Mouse (Mus musculus): ENCODE results near the gene Hnrnpd. TPM values are rescaled to one million over a fixed set of nuclear protein-coding genes. Genes with fewer than 3 reads are reported as not detected.
A peak's percentile ranks its signal among the peaks of the same experiment; 100 is the strongest.

The Hnrnpd gene
- total RNA-seq, 2 experiments from 2014 or later, result 239 to 258 TPM

DNA sequence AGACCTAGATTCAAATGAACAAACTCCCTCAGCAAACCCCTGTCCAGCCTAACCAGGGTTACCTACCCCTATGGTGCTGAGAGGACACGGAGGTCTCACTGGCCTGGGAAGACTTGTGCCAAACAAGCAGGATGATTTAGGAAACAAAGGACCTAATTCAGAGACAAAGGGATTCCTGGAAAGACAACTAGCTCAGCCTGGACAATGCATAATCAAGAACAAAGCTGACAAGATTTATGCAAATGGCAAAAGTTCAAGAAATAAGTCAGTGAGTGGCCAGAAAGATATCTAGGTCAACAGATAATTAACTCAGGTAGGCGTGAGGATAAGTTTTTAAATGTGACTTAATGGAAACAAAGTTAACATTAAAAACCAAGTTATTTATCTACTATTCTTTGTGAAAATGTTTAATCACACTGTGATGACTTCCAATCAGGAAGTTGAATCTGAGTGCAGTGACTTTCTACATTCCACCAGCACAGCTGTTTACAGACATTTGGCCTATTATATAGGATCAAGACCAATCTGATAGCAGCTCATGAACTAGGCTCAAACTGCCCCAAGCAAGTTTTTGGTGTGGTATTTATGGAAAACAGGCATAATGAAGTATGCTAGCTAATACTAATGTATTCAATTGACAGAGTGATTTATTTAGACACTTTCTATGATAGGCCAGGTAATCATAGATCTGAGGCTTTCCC lies 19.4 kb downstream of the Hnrnpd start:
- no peak for DNase-seq

DNA sequence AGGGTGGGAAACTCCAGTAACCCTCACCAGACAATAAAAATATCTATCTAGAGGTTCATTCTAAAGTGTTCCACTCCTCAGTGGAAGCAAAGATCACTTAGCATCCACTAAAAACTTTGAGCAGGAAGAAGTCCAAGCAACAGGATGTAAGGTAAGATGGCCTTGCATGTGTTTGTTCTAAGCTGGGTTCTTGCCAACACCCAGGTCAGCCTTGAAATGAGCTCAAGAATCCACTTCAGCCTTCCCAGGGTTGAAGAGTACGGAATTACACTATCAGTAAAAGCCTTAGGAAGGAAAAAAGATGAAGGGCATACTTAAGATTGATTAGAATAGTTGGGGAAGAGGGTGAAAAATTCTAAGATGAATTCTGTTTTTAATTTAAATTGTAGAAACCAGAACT lies 20.1 kb downstream of the Hnrnpd start:
- no peak for DNase-seq

DNA sequence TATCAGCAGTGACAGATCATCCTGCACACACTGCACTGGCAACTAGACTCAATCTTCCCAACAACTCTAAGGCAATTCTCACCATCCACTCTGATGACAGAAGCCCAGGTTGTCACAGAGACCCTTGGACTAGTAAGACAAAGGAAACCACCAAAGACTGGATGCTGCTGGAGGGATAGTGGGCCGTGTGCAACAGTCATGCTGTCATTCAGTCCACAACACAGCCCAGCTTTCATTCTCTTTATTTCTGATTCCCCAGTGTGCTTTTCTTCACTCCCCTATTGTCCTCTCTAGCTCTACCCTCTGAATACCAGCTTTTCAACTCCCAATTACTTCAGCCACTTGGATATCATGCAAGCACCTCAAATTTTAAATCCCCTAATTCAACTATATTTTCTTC lies 24.9 kb downstream of the Hnrnpd start:
- DNase-seq, result no peak

DNA sequence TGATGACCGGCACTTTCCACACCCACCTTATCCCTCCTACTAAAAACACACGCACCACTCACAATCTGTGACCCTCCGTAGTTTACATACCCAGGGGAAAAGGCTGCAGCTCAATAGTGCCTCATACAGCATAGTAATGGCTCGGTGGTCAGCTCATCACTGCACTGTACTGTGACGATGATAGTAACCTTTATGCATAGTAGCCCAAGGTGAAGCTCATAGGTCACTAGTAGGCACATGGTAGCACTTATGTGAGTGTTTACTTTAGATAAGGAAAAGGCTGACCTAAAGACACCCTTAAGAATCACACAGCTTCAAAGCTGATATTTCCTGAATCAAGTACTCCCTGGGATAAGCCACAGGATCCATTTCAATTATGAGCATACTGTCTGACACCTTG lies 26.2 kb downstream of the Hnrnpd start:
- no peak for DNase-seq

DNA sequence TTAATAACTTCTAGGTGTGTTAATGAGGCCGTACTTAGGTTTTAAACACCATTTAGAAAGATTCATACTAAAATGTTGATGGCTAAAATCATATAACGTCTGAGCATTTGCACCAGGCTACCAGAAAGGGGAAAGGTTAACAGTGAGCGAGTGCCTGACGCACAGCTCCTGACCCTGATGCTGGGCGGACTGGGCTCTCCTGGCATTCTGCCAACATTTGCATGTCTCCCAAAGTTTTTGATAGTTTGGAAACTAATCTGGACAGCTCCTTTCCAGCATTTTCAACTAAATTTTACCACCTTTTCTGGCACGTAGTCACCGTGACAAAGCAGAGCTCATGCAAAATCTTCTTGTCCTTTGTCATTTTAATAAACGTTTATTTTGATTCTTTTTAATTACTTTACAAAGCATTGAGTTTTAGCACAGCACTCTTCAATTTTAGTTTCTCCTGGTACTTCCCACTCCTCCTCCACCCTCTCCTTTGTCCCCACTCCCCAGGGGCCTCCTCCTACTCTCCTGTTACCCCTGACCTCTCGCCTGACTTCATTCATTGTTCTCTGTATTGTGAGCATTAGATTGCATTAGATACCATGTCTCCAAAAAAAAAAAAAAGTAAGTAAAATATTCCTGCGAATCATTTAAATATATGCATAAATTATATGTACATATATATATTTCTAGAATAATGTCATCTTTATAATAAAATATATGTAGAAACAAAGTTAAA lies 36.8 kb downstream of the Hnrnpd start:
- no peak for DNase-seq

DNA sequence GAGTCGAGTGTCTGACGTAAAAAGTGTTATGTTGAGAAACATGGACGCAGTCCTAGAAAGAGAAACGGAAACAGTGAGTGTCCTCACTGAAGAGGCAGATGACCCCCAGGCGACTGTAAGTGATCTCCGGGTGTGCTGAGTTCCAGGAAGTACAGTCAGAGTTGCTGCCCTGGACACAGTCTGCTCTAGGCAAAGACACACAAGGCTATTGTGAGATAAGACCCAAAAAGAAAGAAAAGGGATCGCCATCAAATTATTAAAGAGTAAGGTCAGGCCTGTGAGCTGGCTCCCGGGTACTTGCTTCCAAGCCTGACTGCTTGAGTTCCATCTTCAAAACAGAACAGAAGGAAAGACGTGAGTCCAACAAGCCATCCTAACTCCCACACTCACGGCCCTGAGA lies 37.5 kb downstream of the Hnrnpd start:
- DNase-seq, result no peak

DNA sequence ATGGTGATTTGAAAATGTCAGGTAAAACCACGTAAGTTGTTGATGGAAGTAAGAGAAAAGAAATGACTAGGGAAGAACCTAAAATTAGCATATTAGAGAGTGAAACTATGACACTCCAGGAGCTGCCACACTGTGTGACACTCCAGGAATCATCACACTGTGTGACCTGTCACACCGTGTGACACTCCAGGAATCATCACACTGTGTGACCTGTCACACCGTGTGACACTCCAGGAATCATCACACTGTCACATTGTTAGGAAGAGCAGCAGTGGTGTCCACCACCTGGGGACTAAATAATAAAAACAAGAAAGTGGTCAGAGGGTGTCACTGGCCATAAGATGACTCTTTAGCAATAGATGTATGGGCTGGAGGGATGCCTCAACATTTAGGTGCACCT lies 39.3 kb downstream of the Hnrnpd start:
- DNase-seq, result no peak

DNA sequence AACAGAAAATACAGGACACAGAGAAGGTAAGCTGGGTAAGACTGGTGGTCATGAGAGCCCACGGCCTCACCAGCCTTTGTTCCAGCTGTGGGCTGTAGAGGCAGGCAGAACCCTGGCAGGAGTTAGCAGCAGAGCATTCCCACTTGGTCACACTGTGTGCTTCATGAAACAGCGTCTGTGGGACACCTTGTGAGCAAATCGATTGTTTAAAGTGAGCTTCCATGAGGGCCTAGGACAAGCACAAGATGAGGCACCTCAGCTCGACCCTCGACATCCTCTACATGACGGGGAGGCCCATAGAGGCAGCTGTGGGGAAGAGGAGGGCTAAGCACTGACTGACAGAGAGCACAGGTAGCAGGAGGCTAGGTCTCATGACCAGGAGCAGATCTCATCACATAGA lies 46.8 kb downstream of the Hnrnpd start:
- DNase-seq, result no peak

DNA sequence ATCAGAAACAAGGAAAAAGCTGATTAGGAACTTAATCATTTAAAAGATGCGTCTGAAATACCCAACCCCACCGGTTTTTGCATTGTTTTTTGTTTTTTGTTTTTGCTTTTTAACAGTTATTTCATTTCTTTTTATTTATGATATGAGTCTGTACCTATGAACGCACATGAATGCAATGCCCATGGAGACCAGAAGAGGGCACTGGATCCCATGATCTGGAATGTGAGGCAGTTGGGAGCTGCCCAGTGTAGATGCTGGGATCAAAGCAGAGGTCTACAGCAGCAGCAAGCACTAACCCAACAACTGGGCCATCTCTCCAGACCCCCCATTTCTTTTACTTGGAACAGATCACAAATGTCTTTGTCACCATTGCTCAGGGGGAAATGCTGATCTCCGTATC lies 50.8 kb downstream of the Hnrnpd start:
- peak; percentile 66 for DNase-seq

DNA sequence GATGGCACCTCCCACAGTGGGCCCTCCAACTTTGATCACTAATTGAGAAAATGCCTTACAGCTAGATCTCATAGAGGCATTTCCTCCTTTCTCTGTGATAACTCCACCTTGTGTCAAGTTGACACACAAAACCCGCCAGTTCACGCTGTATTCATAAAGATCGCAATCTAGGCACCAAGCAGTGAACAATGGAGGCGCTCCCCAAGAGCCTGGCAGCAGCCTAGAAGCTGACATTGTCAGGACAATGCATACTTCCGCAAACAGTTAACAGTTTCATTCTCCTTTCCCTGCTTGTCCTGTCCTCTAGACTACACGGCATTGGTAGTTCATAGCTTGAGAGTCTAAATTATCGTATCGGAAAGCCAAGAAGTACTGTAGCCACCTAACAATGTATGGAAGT lies 56.7 kb downstream of the Hnrnpd start:
- DNase-seq, result no peak

DNA sequence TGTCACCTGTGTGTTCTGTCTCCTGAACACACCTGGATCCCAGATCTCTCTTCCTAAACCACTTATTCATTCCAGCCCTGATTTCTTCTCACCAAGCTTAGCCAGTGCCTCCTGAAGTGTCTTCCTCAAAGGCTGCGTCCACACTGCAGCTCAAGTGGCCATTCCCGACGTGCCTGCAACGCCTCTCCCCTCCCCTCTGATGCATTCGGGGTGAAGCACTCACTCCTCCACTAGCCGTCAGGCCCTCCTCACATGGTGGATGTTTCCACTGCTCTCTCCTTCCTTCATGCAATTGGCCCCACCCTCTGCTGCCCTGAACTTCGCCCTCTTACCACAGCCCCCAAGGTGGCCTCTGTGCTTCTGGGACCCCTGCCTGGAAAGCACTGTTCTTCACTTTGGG lies 63.2 kb downstream of the Hnrnpd start:
- no peak for DNase-seq

DNA sequence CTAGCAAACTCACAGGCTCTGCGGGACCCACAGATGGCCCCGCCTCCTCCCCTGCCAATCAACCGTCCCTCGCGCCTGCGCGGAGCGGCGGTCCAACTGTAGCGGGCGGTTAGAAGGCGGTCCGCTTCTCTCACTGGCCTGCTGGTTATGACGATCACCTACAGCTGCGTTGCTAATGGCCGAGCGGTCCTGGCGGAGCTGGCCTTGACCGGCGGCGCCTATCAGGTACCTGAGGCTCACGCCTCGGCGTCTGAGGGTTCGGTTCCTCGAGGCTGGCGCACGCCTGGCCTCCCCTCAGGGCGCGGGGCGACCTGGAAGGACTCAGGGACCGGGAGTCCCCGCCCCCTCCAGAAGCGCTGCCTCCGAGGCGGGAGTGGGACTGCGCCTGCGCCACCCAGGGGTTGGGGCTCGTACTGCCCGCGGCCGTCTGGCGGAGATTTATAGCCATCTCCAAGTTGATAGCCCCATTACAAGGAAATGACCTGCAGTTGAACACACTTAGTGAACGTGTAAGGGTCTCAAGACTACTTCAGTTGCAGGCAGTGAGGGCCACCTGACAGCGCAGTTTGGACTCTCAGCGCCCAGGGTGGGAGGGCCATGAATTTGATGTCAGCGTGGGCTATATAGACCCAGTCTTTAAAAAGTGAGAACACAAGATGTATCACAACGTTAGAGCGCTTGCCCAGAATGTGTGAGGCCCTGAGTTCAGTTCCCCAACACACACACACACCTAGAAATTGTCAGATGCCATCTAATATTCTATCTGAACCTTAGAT lies 72.4 kb downstream of the Hnrnpd start, which contains the start of gene Vamp9:
TSS of gene Vamp9 (plus strand) at position 74 of the 776 bp plus-strand sequence.
- peak; percentile 98 for DNase-seq

Other genes with a start within 250 kb of the Hnrnpd start
- 10 to 100 TPM; 20.4 to 22.4 TPM for gene Rasgef1b, start 249.9 kb downstream of the Hnrnpd start, total RNA-seq (2021)
- gene Vamp9, start 72.7 kb downstream of the Hnrnpd start, total RNA-seq (2021), result under 1 TPM in 1 of 2 experiments, not detected in 1; 0.56 TPM
- gene 4930524J08Rik, start 123 bp upstream of the Hnrnpd start, total RNA-seq (2021), result 1 to 10 TPM; 3.5 to 5.7 TPM
- gene Hnrnpdl, start 60.7 kb upstream of the Hnrnpd start, total RNA-seq (2021), result 100 to 1,000 TPM; 145 to 148 TPM
- 10 to 100 TPM; 13.8 to 14.3 TPM for gene Enoph1, start 61.0 kb upstream of the Hnrnpd start, total RNA-seq (2021)
- gene Tmem150c, start 180.9 kb upstream of the Hnrnpd start, total RNA-seq (2021), result 1 to 10 TPM; 3.7 to 4.7 TPM

Data from heart, postnatal 4 days (tissue).